Mouse (Mus musculus) midbrain, embryonic 13.5 days (tissue): ENCODE results near the gene Zdhhc8. TPM values are rescaled to one million over a fixed set of nuclear protein-coding genes. Genes with fewer than 3 reads are reported as not detected.

Source experiments
- ATAC-seq: fragments of 200-750 bp; cut with Nextera tagmentation; 2 replicates; pipeline ENCODE4 v1.8.0; 2017; ENCODE audit warnings: mild to moderate bottlenecking, moderate TSS enrichment, moderate library complexity
- H3K27ac ChIP-seq: fragments of 300-500 bp; sonication (generic); 2 replicates; pipeline ENCODE4 v1.5.1; 2015; ENCODE audit warnings: inconsistent platforms, mild to moderate bottlenecking, moderate library complexity
- H3K27me3 ChIP-seq: fragments of 300-500 bp; sonication (generic); 2 replicates; pipeline ENCODE4 v1.6.1; 2015; ENCODE audit warnings: mild to moderate bottlenecking, inconsistent platforms
- H3K36me3 ChIP-seq: fragments of 300-500 bp; sonication (generic); 2 replicates; pipeline ENCODE4 v1.6.1; 2015; ENCODE audit warnings: mild to moderate bottlenecking, inconsistent platforms
- H3K4me1 ChIP-seq: fragments of 300-500 bp; sonication (generic); replicated peaks from 2 replicates; pipeline ENCODE4 v1.6.1; 2015; ENCODE audit warnings: inconsistent platforms
- H3K4me2 ChIP-seq: fragments of 300-500 bp; sonication (generic); replicated peaks from 2 replicates; pipeline ENCODE4 v1.6.1; 2015; ENCODE audit warnings: moderate library complexity, mild to moderate bottlenecking, inconsistent platforms
- H3K4me3 ChIP-seq: fragments of 300-500 bp; sonication (generic); replicated peaks from 2 replicates; pipeline ENCODE4 v1.5.1; 2015; ENCODE audit warnings: mild to moderate bottlenecking, inconsistent platforms
- H3K9ac ChIP-seq: fragments of 300-500 bp; sonication (generic); replicated peaks from 2 replicates; pipeline ENCODE4 v1.6.1; 2015; ENCODE audit warnings: mild to moderate bottlenecking, inconsistent platforms
- H3K9me3 ChIP-seq: fragments of 300-500 bp; sonication (generic); 2 replicates; pipeline ENCODE4 v1.6.1; 2016; ENCODE audit warnings: mild to moderate bottlenecking, inconsistent platforms
- whole genome bisulfite sequencing: fragments of 180-500 bp; shearing (Covaris S2); methylation state at CpG from one replicate; pipeline ENCODE4 v1.1.7; 2015; 5-methylcytosine and 5-hydroxymethylcytosine counted together
- polyA plus RNA-seq: library from polyadenylated mRNA; unstranded; fragments of >200 nt; fragmentation: Nextera tagmentation; extraction: Ambion mirVana; gene quantifications from 2 replicates; pipeline ENCODE4 v1.2.1, GENCODE M21; 2015

The Zdhhc8 gene
- polyA plus RNA-seq, 1 experiment from 2014 or later, result 11.9 TPM

- Histone ChIP-seq H3K4me3 (no peak overlapping the region), H3K9ac (no peak overlapping the region), H3K27me3 (no peaks in the 10 kb centered on the region), H3K4me2 (no peak overlapping the region), H3K27ac (no peak overlapping the region), H3K9me3 (no peaks in the 10 kb centered on the region), H3K4me1 (peaks cover 23% of the 10 kb centered on the region), H3K36me3 (peaks cover 56% of the 10 kb centered on the region)
- 96% methylated on average over 20 of the region's 20 CpGs for WGBS
- ATAC-seq, result no peak
Measured at GRCm38 (mm10) chr16:18227897-18228422, 7.0 kb downstream of the Zdhhc8 start.

GRCm38 (mm10) chr16:18227187-18227586 is 7.7 kb downstream of the Zdhhc8 start:
- H3K27ac ChIP-seq, result no peak overlapping the region
- H3K9ac ChIP-seq, result no peak overlapping the region
- no peaks in the 10 kb centered on the region for H3K27me3 ChIP-seq
- no peak overlapping the region for H3K4me2 ChIP-seq
- peaks cover 63% of the 10 kb centered on the region for H3K36me3 ChIP-seq
- H3K4me1 ChIP-seq, result peaks cover 24% of the 10 kb centered on the region
- H3K9me3 ChIP-seq, result no peaks in the 10 kb centered on the region
- H3K4me3 ChIP-seq, result no peak overlapping the region
- WGBS, result 95% methylated on average over 13 of the region's 13 CpGs
- no peak for ATAC-seq

- no peak overlapping the region for H3K4me2 ChIP-seq
- no peaks in the 10 kb centered on the region for H3K9me3 ChIP-seq
- H3K27ac ChIP-seq, result no peak overlapping the region
- ATAC-seq, result no peak
- H3K4me1 ChIP-seq, result peaks cover 21% of the 10 kb centered on the region
- no peak overlapping the region for H3K4me3 ChIP-seq
- H3K9ac ChIP-seq, result no peak overlapping the region
- H3K27me3 ChIP-seq, result no peaks in the 10 kb centered on the region
- peaks cover 56% of the 10 kb centered on the region for H3K36me3 ChIP-seq
- 88% methylated on average over 11 of the region's 11 CpGs for WGBS
Measured at GRCm38 (mm10) chr16:18222188-18222587, 12.7 kb downstream of the Zdhhc8 start.

GRCm38 (mm10) chr16:18221543-18221898 is 13.4 kb downstream of the Zdhhc8 start:
- H3K9me3 ChIP-seq, result no peaks in the 10 kb centered on the region
- ATAC-seq, result no peak
- H3K4me1 ChIP-seq, result peaks cover 21% of the 10 kb centered on the region
- H3K36me3 ChIP-seq, result peaks cover 49% of the 10 kb centered on the region
- H3K9ac ChIP-seq, result no peak overlapping the region
- H3K27ac ChIP-seq, result no peak overlapping the region
- H3K27me3 ChIP-seq, result no peaks in the 10 kb centered on the region
- WGBS, result 79% methylated on average over 11 of the region's 11 CpGs
- H3K4me3 ChIP-seq, result no peak overlapping the region
- H3K4me2 ChIP-seq, result no peak overlapping the region

GRCm38 (mm10) chr16:18220856-18221542 is 13.9 kb downstream of the Zdhhc8 start:
- no peak overlapping the region for H3K4me3 ChIP-seq
- H3K4me2 ChIP-seq, result no peak overlapping the region
- H3K4me1 ChIP-seq, result peaks cover 25% of the 10 kb centered on the region
- 93% methylated on average over 6 of the region's 6 CpGs for WGBS
- H3K27me3 ChIP-seq, result no peaks in the 10 kb centered on the region
- H3K27ac ChIP-seq, result no peak overlapping the region
- H3K9ac ChIP-seq, result no peak overlapping the region
- H3K9me3 ChIP-seq, result no peaks in the 10 kb centered on the region
- H3K36me3 ChIP-seq, result peaks cover 44% of the 10 kb centered on the region
- 0 out of 2 replicates have a peak, but pooled peaks have one; percentile 7 for ATAC-seq

- peak; percentile 44 for ATAC-seq
- Histone ChIP-seq H3K9ac (no peak overlapping the region), H3K27ac (peak overlapping the region; percentile 33; the same call in 1 of the 2 replicates)
Measured at GRCm38 (mm10) chr16:18220001-18220400, 14.9 kb downstream of the Zdhhc8 start.

GRCm38 (mm10) chr16:18218580-18218996 is 16.3 kb downstream of the Zdhhc8 start:
- H3K36me3 ChIP-seq, result peaks cover 20% of the 10 kb centered on the region
- H3K4me2 ChIP-seq, result no peak overlapping the region
- H3K4me3 ChIP-seq, result no peak overlapping the region
- no peak for ATAC-seq
- H3K9ac ChIP-seq, result no peak overlapping the region
- peaks cover 50% of the 10 kb centered on the region for H3K4me1 ChIP-seq
- no peaks in the 10 kb centered on the region for H3K27me3 ChIP-seq
- H3K27ac ChIP-seq, result no peak overlapping the region
- no peaks in the 10 kb centered on the region for H3K9me3 ChIP-seq
- 82% methylated on average over 9 of the region's 9 CpGs for WGBS

More at GRCm38 (mm10) chr16:18220001-18220400, 14.9 kb downstream of the Zdhhc8 start:
- Histone ChIP-seq H3K4me3 (no peak overlapping the region), H3K27me3 (no peaks in the 10 kb centered on the region), H3K4me1 (peaks cover 35% of the 10 kb centered on the region), H3K4me2 (no peak overlapping the region), H3K9me3 (no peaks in the 10 kb centered on the region), H3K36me3 (peaks cover 34% of the 10 kb centered on the region)
- WGBS, result 68% methylated on average over 8 of the region's 8 CpGs

GRCm38 (mm10) chr16:18217579-18217978 is 17.4 kb downstream of the Zdhhc8 start, which contains the start of gene Ccdc188:
Gene Ccdc188, plus strand, starts transcription at chr16:18217879.
- Histone ChIP-seq H3K9me3 (no peaks in the 10 kb centered on the region), H3K27ac (no peak within 1 kb of the TSS), H3K27me3 (no peaks in the 10 kb centered on the region), H3K9ac (no peak within 1 kb of the TSS; the same call in 1 of the 2 replicates), H3K4me2 (no peak within 1 kb of the TSS), H3K4me1 (peaks cover 57% of the 10 kb centered on the region), H3K4me3 (no peak within 1 kb of the TSS), H3K36me3 (peaks cover 10% of the 10 kb centered on the region)
- ATAC-seq, result no peak
- 83% methylated on average over 4 of the region's 4 CpGs for WGBS

GRCm38 (mm10) chr16:18214858-18215257 is 20.1 kb downstream of the Zdhhc8 start:
- H3K27me3 ChIP-seq, result peaks cover 4% of the 10 kb centered on the region; the same call in 1 of the 2 replicates
- peaks cover 68% of the 10 kb centered on the region for H3K4me1 ChIP-seq
- WGBS, result 65% methylated on average over 7 of the region's 7 CpGs

GRCm38 (mm10) chr16:18213689-18214088 is 21.2 kb downstream of the Zdhhc8 start:
- peak overlapping the region; percentile 95 for H3K27ac ChIP-seq
- H3K9me3 ChIP-seq, result no peaks in the 10 kb centered on the region
- H3K27me3 ChIP-seq, result peaks cover 6% of the 10 kb centered on the region; the same call in 1 of the 2 replicates
- peak overlapping the region; percentile 61 for H3K4me2 ChIP-seq
- H3K4me3 ChIP-seq, result peak overlapping the region; percentile 35
- no peaks in the 10 kb centered on the region for H3K36me3 ChIP-seq
- H3K4me1 ChIP-seq, result peaks cover 62% of the 10 kb centered on the region
- WGBS, result 11% methylated on average over 6 of the region's 6 CpGs
- peak; percentile 97 for ATAC-seq
- peak overlapping the region; percentile 64 for H3K9ac ChIP-seq

More at GRCm38 (mm10) chr16:18214858-18215257, 20.1 kb downstream of the Zdhhc8 start:
- H3K9ac ChIP-seq, result peak overlapping the region; percentile 64
- H3K4me2 ChIP-seq, result peak overlapping the region; percentile 61
- no peak for ATAC-seq
- no peaks in the 10 kb centered on the region for H3K36me3 ChIP-seq
- peak overlapping the region; percentile 95 for H3K27ac ChIP-seq
- H3K4me3 ChIP-seq, result peak overlapping the region; percentile 35
- no peaks in the 10 kb centered on the region for H3K9me3 ChIP-seq

- H3K4me3 ChIP-seq, result no peak overlapping the region
- H3K4me1 ChIP-seq, result peaks cover 56% of the 10 kb centered on the region
- H3K9ac ChIP-seq, result peak overlapping the region; percentile 14; the same call in 1 of the 2 replicates
- H3K36me3 ChIP-seq, result no peaks in the 10 kb centered on the region
- H3K9me3 ChIP-seq, result no peaks in the 10 kb centered on the region
- ATAC-seq, result no peak
- 0 out of 2 replicates have a peak overlapping the region, but pooled peaks have one; percentile 95 for H3K27ac ChIP-seq
- H3K4me2 ChIP-seq, result no peak overlapping the region
- WGBS, result 50% methylated on average over 10 of the region's 10 CpGs
- peaks cover 6% of the 10 kb centered on the region; the same call in 1 of the 2 replicates for H3K27me3 ChIP-seq
Measured at GRCm38 (mm10) chr16:18211417-18212171, 23.3 kb downstream of the Zdhhc8 start.
